Mouse (Mus musculus) lung, postnatal 0 days (tissue): ENCODE measurements at regions not wholly inside any gene's neighbourhood (a gene's known extent, or its start where the extent isn't known, plus 50 kb on each side); places are given as distances from the start of the nearest gene placed in this dataset.

Experiments
- ATAC-seq: fragments of 200-750 bp; cut with Nextera tagmentation; 2 replicates; pipeline ENCODE4 v1.8.0; 2017; ENCODE audit warnings: moderate library complexity
- DNase-seq: peaks from one replicate; pipeline ENCODE4 v3.0.0-alpha.2; 2016; ENCODE audit warnings: low spot score
- H3K27ac ChIP-seq: fragments of 300-500 bp; sonication (generic); 2 replicates; pipeline ENCODE4 v1.5.1; 2014; ENCODE audit warnings: antibody characterized with exemption, mild to moderate bottlenecking, low read length, mixed read lengths
- H3K27me3 ChIP-seq: fragments of 300-500 bp; sonication (generic); replicated peaks from 2 replicates; pipeline ENCODE4 v1.6.1; 2014; ENCODE audit warnings: low read length, mixed read lengths; ENCODE audit not compliant: insufficient read depth
- H3K36me3 ChIP-seq: fragments of 300-500 bp; sonication (generic); 2 replicates; pipeline ENCODE4 v1.6.1; 2014; ENCODE audit warnings: low read length, mixed read lengths; ENCODE audit not compliant: insufficient read depth
- H3K4me1 ChIP-seq: fragments of 300-500 bp; sonication (generic); 2 replicates; pipeline ENCODE4 v1.6.1; 2014; ENCODE audit warnings: antibody characterized with exemption, low read depth, low read length, mixed read lengths; ENCODE audit not compliant: insufficient read depth
- H3K4me2 ChIP-seq: fragments of 300-500 bp; sonication (generic); replicated peaks from 2 replicates; pipeline ENCODE4 v1.6.1; 2014; ENCODE audit warnings: low read depth, mild to moderate bottlenecking, low read length, moderate library complexity, mixed read lengths
- H3K4me3 ChIP-seq: fragments of 300-500 bp; sonication (generic); 2 replicates; pipeline ENCODE4 v1.5.1; 2014; ENCODE audit warnings: low read depth, low read length
- H3K9ac ChIP-seq: fragments of 300-500 bp; sonication (generic); replicated peaks from 2 replicates; pipeline ENCODE4 v1.6.1; 2014; ENCODE audit warnings: low read depth, mild to moderate bottlenecking
- H3K9me3 ChIP-seq: fragments of 300-500 bp; sonication (generic); 2 replicates; pipeline ENCODE4 v1.6.1; 2016; ENCODE audit warnings: low read length, mixed read lengths
- CTCF ChIP-seq: IDR thresholded peaks from 2 replicates; pipeline ENCODE4 v1.5.1; 2016; ENCODE audit warnings: antibody characterized with exemption, mild to moderate bottlenecking
- EP300 ChIP-seq: IDR thresholded peaks from 2 replicates; pipeline ENCODE4 v1.6.1; 2016; ENCODE audit warnings: antibody characterized with exemption, mild to moderate bottlenecking, control low read depth
- WGBS: fragments of 180-500 bp; shearing (Covaris S2); extraction: QIAGEN DNeasy Blood & Tissue Kit; methylation state at CpG from one replicate; pipeline ENCODE4 v1.1.7; 2014; 5-methylcytosine and 5-hydroxymethylcytosine counted together

DNA sequence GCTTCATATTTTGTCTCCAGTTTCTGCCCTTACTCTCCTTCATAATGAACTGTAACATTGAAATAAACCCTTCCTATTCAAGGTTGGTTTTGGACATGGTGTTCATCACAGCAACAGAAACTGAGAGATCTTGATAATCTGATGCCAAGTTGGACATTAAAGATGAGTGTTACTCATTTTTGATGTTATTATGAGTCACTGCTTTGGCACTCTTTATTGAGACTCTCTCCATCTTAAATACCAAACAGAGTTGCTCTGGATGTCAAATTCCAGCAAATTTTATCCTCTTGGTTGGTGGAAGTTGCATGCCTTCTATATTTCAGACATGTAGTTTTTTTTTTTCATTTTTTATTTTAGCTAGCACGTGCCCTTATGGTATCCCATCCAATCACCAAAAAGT lies 229.5 kb downstream of the Papss1 start:
- Histone ChIP-seq H3K36me3 (no peaks in the 10 kb centered on the region), H3K4me1 (no peaks in the 10 kb centered on the region), H3K27me3 (no peaks in the 10 kb centered on the region), H3K9ac (no peak overlapping the region), H3K4me3 (no peak overlapping the region), H3K4me2 (no peak overlapping the region), H3K27ac (no peak overlapping the region), H3K9me3 (no peaks in the 10 kb centered on the region)
- DNase-seq = no peak
- ATAC-seq = no peak
- 71% methylated on average over 1 of the region's 1 CpGs for WGBS
- TF ChIP-seq EP300 (no peak), CTCF (no peak)

DNA sequence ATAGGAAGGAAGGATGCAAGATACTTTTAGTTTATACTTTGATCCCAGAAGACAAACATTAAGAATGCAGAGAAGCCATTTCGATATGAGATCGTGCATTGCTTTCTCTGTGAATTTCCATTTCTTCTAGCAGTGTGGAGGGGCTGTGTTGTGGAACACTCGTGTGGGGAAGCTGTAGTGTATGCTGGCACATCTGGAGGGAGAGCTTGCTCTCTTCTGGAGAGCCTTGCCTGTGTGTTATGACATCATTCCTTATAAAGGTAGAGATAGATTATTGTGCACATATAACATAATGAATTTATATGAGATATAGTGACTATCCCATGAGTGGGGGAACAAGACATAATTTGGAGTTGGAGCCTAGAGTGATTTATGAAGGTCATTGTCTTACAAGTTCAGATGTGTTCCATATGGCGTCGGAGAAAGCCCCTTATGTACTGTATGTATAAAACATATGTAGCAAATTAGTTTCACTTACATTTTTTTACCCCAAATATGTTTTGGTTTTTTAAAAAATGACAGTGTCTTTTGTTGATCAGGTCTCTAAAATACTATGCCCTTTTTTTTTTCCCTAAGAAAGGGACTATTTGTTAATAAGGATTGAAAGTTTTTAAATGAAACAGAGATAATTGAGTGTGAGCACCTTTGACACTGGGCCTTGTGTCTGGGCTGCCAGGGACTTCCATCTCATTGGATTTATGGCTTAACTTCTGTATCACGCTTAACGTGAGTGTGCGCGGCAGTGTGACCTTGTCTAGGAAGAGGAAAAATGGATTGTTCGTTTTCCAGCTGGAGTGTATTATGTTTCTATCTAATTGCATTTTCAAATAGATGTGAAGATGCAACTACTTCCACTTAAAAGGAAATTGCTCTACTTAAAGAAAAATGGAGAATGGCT lies 230.8 kb downstream of the Papss1 start:
- no peak overlapping the region for H3K4me3 ChIP-seq
- H3K36me3 ChIP-seq = no peaks in the 10 kb centered on the region
- H3K9ac ChIP-seq = no peak overlapping the region
- 69% methylated on average over 10 of the region's 10 CpGs for WGBS
- no peak for TF ChIP-seq EP300
- TF ChIP-seq CTCF = no peak
- DNase-seq = no peak
- H3K4me2 ChIP-seq = no peak overlapping the region
- H3K9me3 ChIP-seq = no peaks in the 10 kb centered on the region
- no peaks in the 10 kb centered on the region for H3K27me3 ChIP-seq
- no peak for ATAC-seq
- H3K27ac ChIP-seq = no peak overlapping the region
- no peaks in the 10 kb centered on the region for H3K4me1 ChIP-seq

DNA sequence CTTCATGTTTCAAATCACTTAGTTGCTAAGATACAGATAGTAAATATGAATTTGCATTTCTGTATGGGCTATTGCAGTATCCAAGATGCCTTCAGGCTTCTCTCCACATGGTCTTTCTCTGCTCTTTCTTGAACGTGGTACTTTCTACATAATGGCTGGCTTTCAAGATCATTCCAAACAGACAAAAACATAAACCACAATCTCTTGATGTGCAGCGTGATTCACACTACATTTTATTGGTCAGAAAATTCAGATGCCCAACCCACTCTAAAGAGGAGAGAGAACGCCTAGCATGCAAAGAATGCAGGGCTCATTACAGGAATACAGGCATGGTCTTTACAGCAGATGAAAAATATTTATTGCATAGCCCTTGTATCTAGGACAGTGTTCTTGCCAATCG lies 235.2 kb downstream of the Papss1 start:
- no peaks in the 10 kb centered on the region for H3K36me3 ChIP-seq
- H3K27ac ChIP-seq = no peak overlapping the region
- H3K9me3 ChIP-seq = no peaks in the 10 kb centered on the region
- no peak overlapping the region for H3K4me3 ChIP-seq
- no peaks in the 10 kb centered on the region for H3K27me3 ChIP-seq
- H3K4me1 ChIP-seq = no peaks in the 10 kb centered on the region
- no peak overlapping the region for H3K9ac ChIP-seq
- TF ChIP-seq CTCF (no peak), EP300 (no peak)
- WGBS = 62% methylated on average over 4 of the region's 4 CpGs
- DNase-seq (no peak), ATAC-seq (no peak)
- no peak overlapping the region for H3K4me2 ChIP-seq

DNA sequence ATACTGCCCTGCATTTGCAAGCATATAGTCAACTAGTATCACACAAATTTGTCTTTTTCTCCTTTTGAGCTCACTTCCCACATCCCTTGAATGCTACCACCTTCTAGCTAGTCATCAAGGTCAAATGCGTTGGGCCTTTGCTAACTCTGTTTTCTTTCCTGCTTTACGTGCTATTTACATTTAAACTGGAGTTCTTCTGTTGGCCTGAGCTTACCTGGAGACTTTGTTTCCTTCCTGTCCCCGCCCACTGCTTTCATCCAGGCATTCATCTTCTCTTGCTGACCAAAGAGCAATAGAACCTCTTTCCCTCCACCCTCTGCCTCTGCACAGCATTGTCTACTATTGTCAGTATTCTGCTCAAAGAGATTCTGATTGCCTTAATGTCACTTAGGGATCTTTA lies 237.0 kb downstream of the Papss1 start:
- no peaks in the 10 kb centered on the region for H3K27me3 ChIP-seq
- ATAC-seq (no peak), DNase-seq (no peak)
- no peak overlapping the region for H3K4me3 ChIP-seq
- no peak overlapping the region for H3K4me2 ChIP-seq
- H3K4me1 ChIP-seq = no peaks in the 10 kb centered on the region
- no peak overlapping the region for H3K9ac ChIP-seq
- no peak for TF ChIP-seq EP300
- no peak for TF ChIP-seq CTCF
- 65% methylated on average over 3 of the region's 3 CpGs for WGBS
- H3K36me3 ChIP-seq = no peaks in the 10 kb centered on the region
- H3K27ac ChIP-seq = no peak overlapping the region
- no peaks in the 10 kb centered on the region for H3K9me3 ChIP-seq

DNA sequence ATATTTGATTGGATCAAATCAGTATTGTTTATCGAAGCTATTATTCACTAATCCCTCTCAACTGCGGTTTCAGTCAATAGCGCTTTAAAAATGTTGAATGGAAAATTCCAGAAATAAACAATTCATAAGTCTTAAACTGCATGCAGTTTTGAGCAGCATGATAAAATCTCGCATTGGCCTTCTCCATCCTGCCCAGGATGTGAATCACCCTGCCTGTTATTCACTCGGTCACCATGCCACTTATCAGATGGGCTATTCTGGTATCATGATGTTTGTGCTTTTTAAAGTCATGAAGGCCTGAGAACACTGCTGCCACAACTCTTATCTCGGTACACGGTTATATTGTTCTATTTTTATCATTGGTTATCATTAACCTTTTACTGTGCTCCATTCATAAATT lies 238.3 kb downstream of the Papss1 start:
- WGBS = 50% methylated on average over 7 of the region's 7 CpGs
- DNase-seq (peak; percentile 37), ATAC-seq (peak; percentile 83)
- H3K36me3 ChIP-seq = no peaks in the 10 kb centered on the region
- H3K9ac ChIP-seq = no peak overlapping the region
- no peak overlapping the region for H3K4me2 ChIP-seq
- no peak for TF ChIP-seq CTCF
- TF ChIP-seq EP300 = peak; percentile 87
- no peak overlapping the region for H3K4me3 ChIP-seq
- no peaks in the 10 kb centered on the region for H3K27me3 ChIP-seq
- H3K9me3 ChIP-seq = no peaks in the 10 kb centered on the region
- H3K27ac ChIP-seq = no peak overlapping the region
- H3K4me1 ChIP-seq = no peaks in the 10 kb centered on the region

DNA sequence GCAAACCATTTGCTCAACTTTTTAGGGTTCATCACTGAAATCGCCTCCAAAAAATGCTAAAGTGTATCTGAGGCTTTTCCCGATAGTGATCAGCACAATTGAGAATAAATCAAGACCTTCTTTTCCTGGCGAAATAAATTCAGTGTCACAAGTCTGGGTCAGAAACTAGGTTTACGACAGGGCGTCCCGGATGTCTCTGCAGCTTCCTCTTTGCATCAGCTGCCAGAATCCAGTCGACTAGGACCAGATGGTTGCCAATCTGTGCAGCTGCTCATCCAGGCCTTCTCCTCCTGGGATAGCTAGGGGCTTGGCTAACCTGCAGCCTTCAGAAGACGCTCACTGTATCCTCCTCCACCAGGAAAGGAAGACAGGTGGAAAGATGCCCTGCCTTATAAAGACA lies 243.6 kb downstream of the Papss1 start:
- Histone ChIP-seq H3K27ac (no peak overlapping the region), H3K4me3 (no peak overlapping the region), H3K4me2 (no peak overlapping the region), H3K9me3 (no peaks in the 10 kb centered on the region), H3K36me3 (no peaks in the 10 kb centered on the region), H3K9ac (no peak overlapping the region), H3K4me1 (no peaks in the 10 kb centered on the region), H3K27me3 (no peaks in the 10 kb centered on the region)
- ATAC-seq (no peak), DNase-seq (no peak)
- TF ChIP-seq EP300 = no peak
- TF ChIP-seq CTCF = no peak
- WGBS = 56% methylated on average over 8 of the region's 8 CpGs
